Mouse (Mus musculus): Measurements from ENCODE around the gene Krtap5-4. TPM values are rescaled to one million over a fixed set of nuclear protein-coding genes. Genes with fewer than 3 reads are reported as not detected.
A peak's percentile ranks its signal among the peaks of the same experiment; 100 is the strongest.
"Not testable (repeated sequence)": the region's sequence is repeated elsewhere in the genome, so short reads cannot be mapped to it uniquely, and the experiment has no call there.

The Krtap5-4 gene
- polyA plus RNA-seq, 1 experiment from 2014 or later: not detected

- H3K4me1 ChIP-seq (ENCODE audit: control insufficient read depth, low read depth, low read length): no peaks in the 10 kb centered on the region; the same call in 1 of the 2 replicates
- ATAC-seq (ENCODE audit: low read depth): no peak
- H3K27me3 ChIP-seq (ENCODE audit: control insufficient read depth, insufficient read depth, low read depth, low read length): peaks cover 32% of the 10 kb centered on the region
- no peaks in the 10 kb centered on the region for H3K36me3 ChIP-seq (ENCODE audit: control insufficient read depth, insufficient read depth)
- no peak overlapping the region for H3K4me3 ChIP-seq (ENCODE audit: low read depth, low read length)
- 20% methylated on average over 23 of the region's 23 CpGs for WGBS (ENCODE audit: insufficient replicate concordance)
- H3K9ac ChIP-seq (ENCODE audit: low read depth, low read length): no peak overlapping the region
- no peak overlapping the region for H3K27ac ChIP-seq (ENCODE audit: low read length)
- H3K9me3 ChIP-seq (replicated peaks; ENCODE audit: control insufficient read depth, low read length): no peaks in the 10 kb centered on the region
- H3K4me2 ChIP-seq (ENCODE audit: low read depth, low read length): peak overlapping the region; percentile 83
Observed at GRCm38 (mm10) chr7:142285130-142285835, 18.1 kb upstream of the Krtap5-4 start.

- not testable (repeated sequence) for H3K9ac ChIP-seq (ENCODE audit: low read depth, low read length); ATAC-seq (ENCODE audit: low read depth); H3K27ac ChIP-seq (ENCODE audit: low read length); H3K4me1 ChIP-seq (ENCODE audit: control insufficient read depth, low read depth, low read length); H3K9me3 ChIP-seq (replicated peaks; ENCODE audit: control insufficient read depth, low read length); H3K4me3 ChIP-seq (ENCODE audit: low read depth, low read length); H3K36me3 ChIP-seq (ENCODE audit: control insufficient read depth, insufficient read depth); H3K4me2 ChIP-seq (ENCODE audit: low read depth, low read length)
- H3K27me3 ChIP-seq (ENCODE audit: control insufficient read depth, insufficient read depth, low read depth, low read length): peaks cover 32% of the 10 kb centered on the region
- 53% methylated on average over 9 of the region's 9 CpGs for WGBS (ENCODE audit: insufficient replicate concordance)
Observed at GRCm38 (mm10) chr7:142285910-142286612, 17.3 kb upstream of the Krtap5-4 start.

- H3K36me3 ChIP-seq (ENCODE audit: control insufficient read depth, insufficient read depth); H3K4me2 ChIP-seq (ENCODE audit: low read depth, low read length); H3K4me3 ChIP-seq (ENCODE audit: low read depth, low read length); H3K9ac ChIP-seq (ENCODE audit: low read depth, low read length); H3K4me1 ChIP-seq (ENCODE audit: control insufficient read depth, low read depth, low read length); H3K9me3 ChIP-seq (replicated peaks; ENCODE audit: control insufficient read depth, low read length); ATAC-seq (ENCODE audit: low read depth); H3K27ac ChIP-seq (ENCODE audit: low read length); H3K27me3 ChIP-seq (ENCODE audit: control insufficient read depth, insufficient read depth, low read depth, low read length): not testable (repeated sequence)
- WGBS (ENCODE audit: insufficient replicate concordance): 2% methylated on average over 2 of the region's 2 CpGs
Observed at GRCm38 (mm10) chr7:142293851-142294250, 9.5 kb upstream of the Krtap5-4 start.

- Histone ChIP-seq H3K9me3 (replicated peaks; ENCODE audit: control insufficient read depth, low read length) (no peaks in the 10 kb centered on the region), H3K4me1 (ENCODE audit: control insufficient read depth, low read depth, low read length) (no peaks in the 10 kb centered on the region), H3K4me2 (ENCODE audit: low read depth, low read length) (no peak overlapping the region), H3K4me3 (ENCODE audit: low read depth, low read length) (no peak overlapping the region), H3K36me3 (ENCODE audit: control insufficient read depth, insufficient read depth) (no peaks in the 10 kb centered on the region), H3K27ac (ENCODE audit: low read length) (no peak overlapping the region), H3K27me3 (ENCODE audit: control insufficient read depth, insufficient read depth, low read depth, low read length) (no peaks in the 10 kb centered on the region), H3K9ac (ENCODE audit: low read depth, low read length) (no peak overlapping the region)
- ATAC-seq (ENCODE audit: low read depth): no peak
Observed at GRCm38 (mm10) chr7:142295418-142295817, 7.9 kb upstream of the Krtap5-4 start.

- H3K27ac ChIP-seq (ENCODE audit: low read length); H3K9me3 ChIP-seq (replicated peaks; ENCODE audit: control insufficient read depth, low read length); H3K27me3 ChIP-seq (ENCODE audit: control insufficient read depth, insufficient read depth, low read depth, low read length); H3K4me2 ChIP-seq (ENCODE audit: low read depth, low read length); H3K36me3 ChIP-seq (ENCODE audit: control insufficient read depth, insufficient read depth); H3K4me1 ChIP-seq (ENCODE audit: control insufficient read depth, low read depth, low read length); H3K9ac ChIP-seq (ENCODE audit: low read depth, low read length); ATAC-seq (ENCODE audit: low read depth); H3K4me3 ChIP-seq (ENCODE audit: low read depth, low read length): not testable (repeated sequence)
- 12% methylated on average over 4 of the region's 4 CpGs for WGBS (ENCODE audit: insufficient replicate concordance)
Observed at GRCm38 (mm10) chr7:142296108-142296507, 7.2 kb upstream of the Krtap5-4 start.

- not testable (repeated sequence) for ATAC-seq (ENCODE audit: low read depth); H3K9me3 ChIP-seq (replicated peaks; ENCODE audit: control insufficient read depth, low read length)
Observed at GRCm38 (mm10) chr7:142297018-142297417, 6.3 kb upstream of the Krtap5-4 start, which contains the start of gene Krtap5-1. Gene Krtap5-1, minus strand, starts transcription at chr7:142297118.

GRCm38 (mm10) chr7:142303929-142304328 lies 580 bp downstream of the Krtap5-4 start:
- not testable (repeated sequence) for ATAC-seq (ENCODE audit: low read depth); H3K4me3 ChIP-seq (ENCODE audit: low read depth, low read length); H3K27ac ChIP-seq (ENCODE audit: low read length); H3K4me1 ChIP-seq (ENCODE audit: control insufficient read depth, low read depth, low read length); H3K4me2 ChIP-seq (ENCODE audit: low read depth, low read length); H3K9ac ChIP-seq (ENCODE audit: low read depth, low read length); H3K36me3 ChIP-seq (ENCODE audit: control insufficient read depth, insufficient read depth); H3K9me3 ChIP-seq (replicated peaks; ENCODE audit: control insufficient read depth, low read length); H3K27me3 ChIP-seq (ENCODE audit: control insufficient read depth, insufficient read depth, low read depth, low read length)
- WGBS (ENCODE audit: insufficient replicate concordance): 58% methylated on average over 1 of the region's 1 CpGs

More at GRCm38 (mm10) chr7:142297018-142297417, 6.3 kb upstream of the Krtap5-4 start, which contains the start of gene Krtap5-1:
- not testable (repeated sequence) for H3K4me1 ChIP-seq (ENCODE audit: control insufficient read depth, low read depth, low read length); H3K36me3 ChIP-seq (ENCODE audit: control insufficient read depth, insufficient read depth); H3K27ac ChIP-seq (ENCODE audit: low read length); H3K4me2 ChIP-seq (ENCODE audit: low read depth, low read length); H3K27me3 ChIP-seq (ENCODE audit: control insufficient read depth, insufficient read depth, low read depth, low read length); H3K9ac ChIP-seq (ENCODE audit: low read depth, low read length); H3K4me3 ChIP-seq (ENCODE audit: low read depth, low read length)

GRCm38 (mm10) chr7:142314600-142315285 lies 11.4 kb downstream of the Krtap5-4 start:
- Histone ChIP-seq H3K9ac (ENCODE audit: low read depth, low read length) (no peak overlapping the region), H3K36me3 (ENCODE audit: control insufficient read depth, insufficient read depth) (no peaks in the 10 kb centered on the region), H3K27ac (ENCODE audit: low read length) (no peak overlapping the region), H3K9me3 (replicated peaks; ENCODE audit: control insufficient read depth, low read length) (no peaks in the 10 kb centered on the region), H3K27me3 (ENCODE audit: control insufficient read depth, insufficient read depth, low read depth, low read length) (no peaks in the 10 kb centered on the region), H3K4me2 (ENCODE audit: low read depth, low read length) (no peak overlapping the region), H3K4me1 (ENCODE audit: control insufficient read depth, low read depth, low read length) (peaks cover 13% of the 10 kb centered on the region), H3K4me3 (ENCODE audit: low read depth, low read length) (no peak overlapping the region)
- ATAC-seq (ENCODE audit: low read depth): no peak
- 57% methylated on average over 5 of the region's 5 CpGs for WGBS (ENCODE audit: insufficient replicate concordance)

- Histone ChIP-seq H3K9ac (ENCODE audit: low read depth, low read length) (no peak overlapping the region), H3K4me3 (ENCODE audit: low read depth, low read length) (no peak overlapping the region), H3K27ac (ENCODE audit: low read length) (no peak overlapping the region), H3K4me1 (ENCODE audit: control insufficient read depth, low read depth, low read length) (peaks cover 13% of the 10 kb centered on the region), H3K36me3 (ENCODE audit: control insufficient read depth, insufficient read depth) (no peaks in the 10 kb centered on the region), H3K9me3 (replicated peaks; ENCODE audit: control insufficient read depth, low read length) (no peaks in the 10 kb centered on the region), H3K27me3 (ENCODE audit: control insufficient read depth, insufficient read depth, low read depth, low read length) (no peaks in the 10 kb centered on the region), H3K4me2 (ENCODE audit: low read depth, low read length) (no peak overlapping the region)
- no peak for ATAC-seq (ENCODE audit: low read depth)
- 33% methylated on average over 6 of the region's 6 CpGs for WGBS (ENCODE audit: insufficient replicate concordance)
Observed at GRCm38 (mm10) chr7:142316558-142316957, 13.2 kb downstream of the Krtap5-4 start.

Data from liver, embryonic 16.5 days (tissue).